Mouse (Mus musculus) intestine, postnatal 0 days (tissue): ENCODE results near the gene Rnf34. TPM values are rescaled to one million over a fixed set of nuclear protein-coding genes. Genes with fewer than 3 reads are reported as not detected.

ENCODE experiments used
- ATAC-seq: fragments of 200-750 bp; cut with Nextera tagmentation; 2 replicates; pipeline ENCODE4 v1.8.0; 2017; ENCODE audit warnings: mild to moderate bottlenecking, moderate TSS enrichment, moderate library complexity
- H3K27ac ChIP-seq: fragments of 300-500 bp; sonication (generic); 2 replicates; pipeline ENCODE4 v1.5.1; 2014; ENCODE audit warnings: mild to moderate bottlenecking, low read depth, low read length, moderate library complexity
- H3K27me3 ChIP-seq: fragments of 300-500 bp; sonication (generic); replicated peaks from 2 replicates; pipeline ENCODE4 v1.6.1; 2014; ENCODE audit warnings: low read length, mixed read lengths; ENCODE audit not compliant: control insufficient read depth, insufficient read depth
- H3K36me3 ChIP-seq: fragments of 300-500 bp; sonication (generic); 2 replicates; pipeline ENCODE4 v1.6.1; 2014; ENCODE audit warnings: mild to moderate bottlenecking, moderate library complexity; ENCODE audit not compliant: control insufficient read depth, insufficient read depth
- H3K4me1 ChIP-seq: fragments of 300-500 bp; sonication (generic); replicated peaks from 2 replicates; pipeline ENCODE4 v1.6.1; 2014; ENCODE audit warnings: antibody characterized with exemption, low read length, mixed read lengths; ENCODE audit not compliant: control insufficient read depth, insufficient read depth
- H3K4me2 ChIP-seq: fragments of 300-500 bp; sonication (generic); replicated peaks from 2 replicates; pipeline ENCODE4 v1.6.1; 2014; ENCODE audit warnings: low read depth, mild to moderate bottlenecking, moderate library complexity
- H3K4me3 ChIP-seq: fragments of 300-500 bp; sonication (generic); 2 replicates; pipeline ENCODE4 v1.5.1; 2014; ENCODE audit warnings: low read depth, low read length
- H3K9ac ChIP-seq: fragments of 300-500 bp; sonication (generic); 2 replicates; pipeline ENCODE4 v1.6.1; 2014; ENCODE audit warnings: mild to moderate bottlenecking, low read depth, low read length
- H3K9me3 ChIP-seq: fragments of 300-500 bp; sonication (generic); 2 replicates; pipeline ENCODE4 v1.6.1; 2016; ENCODE audit warnings: mixed run types; ENCODE audit not compliant: control insufficient read depth
- CTCF ChIP-seq: sonication (generic); IDR thresholded peaks from 2 replicates; pipeline ENCODE4 v1.5.1; 2016; ENCODE audit warnings: low read depth, mild to moderate bottlenecking, control low read depth, antibody characterized with exemption, moderate library complexity
- WGBS: fragments of 180-500 bp; shearing (Covaris S2); extraction: QIAGEN DNeasy Blood & Tissue Kit; methylation state at CpG from one replicate; pipeline ENCODE4 v1.1.7; 2014; 5-methylcytosine and 5-hydroxymethylcytosine counted together
- polyA plus RNA-seq: library from polyadenylated mRNA; unstranded; fragments of >200 nt; fragmentation: Nextera tagmentation; extraction: Ambion mirVana; gene quantifications from 2 replicates; pipeline ENCODE4 v1.2.1, GENCODE M21; 2015

Gene Rnf34
- polyA plus RNA-seq, 1 experiment from 2014 or later: 18.3 TPM

DNA sequence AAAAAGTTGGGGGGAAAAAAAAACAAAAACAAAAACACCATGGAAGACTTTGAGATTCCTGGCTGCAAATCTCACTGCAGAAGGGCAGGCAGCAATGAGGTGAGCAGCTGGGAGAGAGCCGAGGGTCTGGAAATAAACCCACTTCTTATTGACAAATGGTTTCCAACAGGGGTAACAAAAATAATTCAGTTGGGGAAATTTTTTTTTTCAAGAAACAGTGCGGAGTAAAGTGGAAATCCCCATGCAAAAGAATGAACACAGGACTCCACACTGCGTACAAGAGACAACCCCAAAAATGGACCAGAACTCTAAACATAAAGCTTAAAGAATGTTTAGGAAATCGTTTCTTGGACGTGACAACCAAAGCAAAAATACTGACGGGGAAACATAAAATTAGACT lies 43.4 kb downstream of the Rnf34 start:
- no peaks in the 10 kb centered on the region for H3K27me3 ChIP-seq
- H3K27ac ChIP-seq: no peak overlapping the region
- H3K36me3 ChIP-seq: no peaks in the 10 kb centered on the region
- no peaks in the 10 kb centered on the region for H3K4me1 ChIP-seq
- ATAC-seq: no peak
- 84% methylated on average over 6 of the region's 6 CpGs for WGBS
- H3K4me2 ChIP-seq: no peak overlapping the region
- no peak for TF ChIP-seq CTCF
- H3K4me3 ChIP-seq: no peak overlapping the region
- H3K9ac ChIP-seq: no peak overlapping the region
- H3K9me3 ChIP-seq: no peaks in the 10 kb centered on the region

DNA sequence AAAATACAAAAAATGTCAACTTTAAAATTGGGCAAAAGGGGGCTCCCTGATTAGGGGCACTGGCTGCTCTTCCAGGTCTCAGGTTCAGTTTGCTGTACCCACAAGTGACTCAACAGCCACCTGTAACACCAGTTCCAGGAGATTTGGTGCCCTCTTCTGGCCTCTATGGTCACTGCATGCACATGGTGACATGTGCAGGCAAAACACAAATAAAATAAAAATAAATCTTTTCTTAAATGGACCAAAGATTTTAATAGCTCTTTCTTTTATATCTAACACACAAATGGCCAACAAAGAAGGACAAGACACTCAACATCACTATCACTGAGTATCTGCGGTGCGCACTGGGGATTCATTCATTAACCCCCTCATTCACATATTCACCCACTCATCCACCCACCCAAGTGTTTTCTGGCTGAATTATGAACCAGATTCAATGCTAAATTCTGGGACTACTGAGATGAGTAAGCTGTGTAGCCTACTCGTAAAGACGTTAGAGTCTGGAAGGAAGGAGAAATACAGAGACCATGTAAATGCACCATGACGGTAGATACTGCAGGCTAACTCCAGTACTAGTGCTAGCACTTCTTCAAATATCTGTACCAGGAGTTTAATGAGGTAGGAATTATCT lies 44.3 kb downstream of the Rnf34 start:
- TF ChIP-seq CTCF: peak; percentile 76
- Histone ChIP-seq H3K4me2 (no peak overlapping the region), H3K27me3 (no peaks in the 10 kb centered on the region), H3K9me3 (no peaks in the 10 kb centered on the region), H3K4me3 (no peak overlapping the region), H3K4me1 (no peaks in the 10 kb centered on the region; the same call in 1 of the 2 replicates), H3K36me3 (no peaks in the 10 kb centered on the region), H3K9ac (no peak overlapping the region), H3K27ac (no peak overlapping the region)
- no peak for ATAC-seq
- 93% methylated on average over 5 of the region's 5 CpGs for WGBS

DNA sequence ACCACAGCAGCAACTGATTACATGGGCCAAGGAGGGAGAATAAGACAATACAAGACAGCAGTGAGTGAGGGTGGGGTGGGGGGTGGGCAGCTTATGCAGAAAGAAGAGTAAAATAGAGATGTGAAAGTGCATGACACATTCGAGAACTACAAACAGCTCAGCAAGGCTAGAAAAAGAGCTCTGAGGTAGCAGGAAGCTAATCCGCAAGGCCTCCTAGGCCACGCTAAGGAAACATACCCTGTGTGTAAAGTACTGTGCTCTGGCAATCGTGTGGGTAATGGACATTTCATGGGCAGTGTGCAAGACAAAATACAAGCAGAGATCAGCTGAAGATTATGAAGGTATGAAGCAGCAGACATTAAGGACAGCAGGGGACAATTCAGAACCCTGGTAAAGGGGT lies 45.0 kb downstream of the Rnf34 start:
- no peak for ATAC-seq
- WGBS: 71% methylated on average over 4 of the region's 4 CpGs
- H3K36me3 ChIP-seq: no peaks in the 10 kb centered on the region
- no peak overlapping the region for H3K9ac ChIP-seq
- no peak overlapping the region for H3K4me3 ChIP-seq
- no peak for TF ChIP-seq CTCF
- H3K9me3 ChIP-seq: no peaks in the 10 kb centered on the region
- H3K4me1 ChIP-seq: no peaks in the 10 kb centered on the region; the same call in 1 of the 2 replicates
- no peak overlapping the region; the same call in 1 of the 2 replicates for H3K27ac ChIP-seq
- no peak overlapping the region for H3K4me2 ChIP-seq
- no peaks in the 10 kb centered on the region for H3K27me3 ChIP-seq

DNA sequence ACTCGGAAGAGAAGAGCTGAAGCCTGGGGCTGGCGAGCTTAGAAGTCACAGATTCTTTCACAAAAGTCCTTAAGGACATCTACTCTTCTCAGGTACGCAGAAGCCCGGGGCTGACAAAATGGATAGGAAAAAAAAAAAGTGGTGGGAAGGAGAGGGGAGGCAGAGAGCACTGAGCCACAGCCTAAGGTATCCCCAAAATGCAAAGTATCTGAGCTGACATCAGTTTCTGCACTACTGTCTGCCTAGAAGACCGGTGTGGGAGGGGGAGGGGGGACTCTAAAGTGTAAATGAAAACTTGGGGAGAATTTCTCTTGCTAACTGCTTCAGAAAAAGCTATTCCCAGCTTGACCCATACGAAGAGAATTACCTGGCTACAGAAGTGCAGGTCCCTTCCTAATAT lies 48.3 kb downstream of the Rnf34 start:
- Histone ChIP-seq H3K27me3 (no peaks in the 10 kb centered on the region), H3K4me3 (no peak overlapping the region), H3K9me3 (no peaks in the 10 kb centered on the region), H3K9ac (no peak overlapping the region), H3K4me1 (no peaks in the 10 kb centered on the region; the same call in 1 of the 2 replicates), H3K36me3 (no peaks in the 10 kb centered on the region), H3K4me2 (no peak overlapping the region), H3K27ac (no peak overlapping the region)
- 83% methylated on average over 6 of the region's 6 CpGs for WGBS
- ATAC-seq: no peak
- TF ChIP-seq CTCF: no peak

DNA sequence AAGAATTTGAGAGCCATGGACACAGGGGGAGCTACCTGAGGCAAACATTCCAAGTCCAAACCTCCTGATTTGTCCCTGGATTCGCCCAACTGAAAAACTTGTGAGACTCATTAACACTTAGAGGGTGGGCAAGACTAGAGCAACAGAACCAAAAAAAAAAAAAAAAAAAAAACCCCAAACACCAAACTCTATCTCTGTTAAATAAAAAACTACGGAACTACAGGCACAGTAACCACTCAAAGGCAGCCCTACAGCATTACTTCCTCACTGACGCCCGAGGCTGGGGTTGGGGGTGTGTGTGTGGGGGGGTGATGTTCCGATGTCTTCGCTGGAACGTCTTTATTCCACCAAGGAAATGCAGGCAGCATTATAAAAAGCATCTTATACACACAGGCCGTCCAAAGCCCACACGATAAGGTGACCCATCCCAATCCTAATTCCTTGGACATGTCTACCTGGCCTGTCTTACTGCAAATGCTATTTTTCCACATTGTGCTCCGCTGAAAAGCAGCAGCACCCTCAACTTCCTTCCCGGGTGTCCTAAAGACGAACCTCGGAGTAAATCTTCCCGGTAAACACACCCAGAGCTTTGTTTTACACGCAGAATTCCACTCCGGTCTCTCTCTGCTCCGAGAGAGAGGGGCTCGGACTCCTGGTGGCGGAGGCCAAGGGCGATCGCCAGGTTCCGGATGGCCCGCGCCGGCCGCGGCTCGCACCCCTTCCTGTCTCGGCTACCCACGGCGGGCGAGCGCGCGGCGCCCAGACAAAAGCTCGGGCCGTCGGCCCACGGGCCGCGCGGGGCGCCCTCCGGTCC lies 49.3 kb downstream of the Rnf34 start:
- Histone ChIP-seq H3K9ac (peak overlapping the region; percentile 72), H3K27ac (peak overlapping the region; percentile 76; the same call in 1 of the 2 replicates), H3K9me3 (no peaks in the 10 kb centered on the region), H3K4me1 (no peaks in the 10 kb centered on the region; the same call in 1 of the 2 replicates), H3K27me3 (no peaks in the 10 kb centered on the region), H3K36me3 (no peaks in the 10 kb centered on the region), H3K4me2 (peak overlapping the region; percentile 99), H3K4me3 (peak overlapping the region; percentile 77)
- no peak for TF ChIP-seq CTCF
- no peak for ATAC-seq
- WGBS: 2% methylated on average over 38 of the region's 45 CpGs

DNA sequence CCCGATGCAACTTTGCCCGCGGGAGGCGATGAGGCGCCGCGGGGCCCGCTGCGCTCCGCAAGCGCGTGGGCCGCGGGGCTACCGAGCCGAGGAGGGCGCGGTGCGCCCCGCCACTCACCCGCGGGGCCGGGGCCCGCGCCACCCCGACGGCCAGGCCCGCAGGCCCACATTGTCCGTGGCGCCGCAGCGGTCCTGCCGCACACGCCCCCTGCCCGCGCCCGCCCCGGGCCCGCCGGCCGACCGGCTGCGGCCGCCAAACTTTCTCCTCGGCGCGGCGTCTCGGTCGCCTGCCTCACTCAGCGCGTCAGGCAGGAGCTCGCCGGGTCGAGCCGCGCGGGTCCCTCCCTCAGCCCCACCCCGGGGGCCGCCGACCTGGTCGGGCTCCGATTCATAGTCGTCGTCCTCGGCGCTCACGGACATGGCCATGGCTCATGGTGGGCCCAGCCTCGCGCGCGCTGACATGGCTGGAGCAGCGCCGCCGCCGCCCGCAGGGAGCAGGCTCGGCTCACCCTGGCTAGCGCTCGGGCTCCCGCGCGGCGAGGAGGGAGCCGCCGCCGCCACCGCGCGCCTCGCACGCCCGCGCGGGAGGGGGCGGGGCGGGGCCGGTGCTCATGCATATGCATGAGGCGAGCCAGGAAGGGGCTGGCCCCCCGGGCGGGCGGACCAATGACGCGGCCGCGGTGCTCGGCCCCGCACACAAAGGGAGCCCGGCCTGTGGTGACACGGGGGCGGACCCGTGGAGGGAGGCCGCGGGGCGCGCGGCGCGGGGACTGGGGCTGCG lies 50.1 kb downstream of the Rnf34 start:
- no peaks in the 10 kb centered on the region for H3K36me3 ChIP-seq
- H3K9ac ChIP-seq: peak overlapping the region; percentile 72
- under 1% methylated on average over 96 of the region's 120 CpGs for WGBS
- H3K4me3 ChIP-seq: peak overlapping the region; percentile 77
- H3K4me1 ChIP-seq: no peaks in the 10 kb centered on the region; the same call in 1 of the 2 replicates
- peak overlapping the region; percentile 76 for H3K27ac ChIP-seq
- peak overlapping the region; percentile 99 for H3K4me2 ChIP-seq
- H3K27me3 ChIP-seq: no peaks in the 10 kb centered on the region
- H3K9me3 ChIP-seq: no peaks in the 10 kb centered on the region
- peak; percentile 96 for ATAC-seq
- TF ChIP-seq CTCF: peak; percentile 43
